In the genomic region with DNA sequence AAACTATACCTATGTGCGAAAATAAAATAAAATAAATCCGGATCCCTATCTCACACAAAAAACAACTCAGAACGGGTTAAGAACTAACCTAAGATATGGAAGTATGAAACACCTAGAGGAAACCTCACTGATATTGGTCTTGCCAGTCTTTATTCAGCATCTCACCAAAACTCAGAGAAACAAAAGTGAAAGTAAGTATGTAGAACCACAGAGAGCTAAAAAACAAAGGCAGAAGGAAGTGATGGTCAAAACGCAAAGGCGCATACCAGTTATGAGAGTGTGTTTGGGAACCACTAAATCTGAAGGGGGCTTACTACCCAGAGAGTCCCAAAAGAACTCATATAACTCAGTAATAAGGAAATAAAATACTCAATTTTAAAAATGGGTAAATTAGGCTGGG, we compare ENCODE assay signal across 24 mouse cellular contexts.
A peak's percentile ranks its signal among the peaks of the same experiment; 100 is the strongest.
DNase-seq lines count a peak whose midpoint lies in the region; ATAC-seq lines count a peak whose summit lies in the region.
"Had no signal": no experiment of that assay in that cellular context is flagged by ENCODE, and none has a peak within 500 bp of the region (broad histone marks: within the 10 kb centered on the region; RNA-seq: fewer than 3 reads in every experiment).

No protein-coding gene starts in this region.

- no peak overlapping the region for H3K27ac ChIP-seq in forebrain, embryonic 16.5 days (ENCODE audit: low read length)
- H3K27ac ChIP-seq in heart, embryonic 10.5 days = no peak overlapping the region
- H3K27ac ChIP-seq: embryonic facial prominence, embryonic 13.5 days; forebrain, embryonic 15.5 days; heart, embryonic 13.5 days; hindbrain, embryonic 15.5 days; kidney, postnatal 0 days; limb, embryonic 12.5 days; liver, embryonic 12.5 days; midbrain, embryonic 12.5 days had no signal

- H3K4me2 ChIP-seq in forebrain, embryonic 16.5 days (ENCODE audit: low read length) = no peak overlapping the region
- H3K4me2 ChIP-seq: embryonic facial prominence, embryonic 13.5 days; forebrain, embryonic 15.5 days; heart, embryonic 13.5 days; hindbrain, embryonic 15.5 days; limb, embryonic 12.5 days; liver, embryonic 12.5 days; lung, embryonic 14.5 days; midbrain, embryonic 12.5 days had no signal

- no peak overlapping the region for H3K9ac ChIP-seq in forebrain, embryonic 16.5 days (replicated peaks; ENCODE audit: low read depth, low read length)
- H3K9ac ChIP-seq: embryonic facial prominence, embryonic 13.5 days; forebrain, embryonic 15.5 days; heart, embryonic 13.5 days; hindbrain, embryonic 15.5 days; limb, embryonic 12.5 days; liver, embryonic 12.5 days; lung, embryonic 14.5 days; midbrain, embryonic 12.5 days had no signal

- no peaks in the 10 kb centered on the region for H3K4me1 ChIP-seq in megakaryocyte, embryonic 14.5 days
- no peaks in the 10 kb centered on the region for H3K4me1 ChIP-seq in forebrain, embryonic 16.5 days (replicated peaks; ENCODE audit: control insufficient read depth, insufficient read depth, low read length)
- H3K4me1 ChIP-seq in heart, embryonic 10.5 days = peaks cover 3% of the 10 kb centered on the region; the same call in 1 of the 2 replicates
- H3K4me1 ChIP-seq: embryonic facial prominence, embryonic 13.5 days; forebrain, embryonic 15.5 days; hindbrain, embryonic 15.5 days; limb, embryonic 12.5 days; liver, embryonic 12.5 days; midbrain, embryonic 12.5 days had no signal

- no peaks in the 10 kb centered on the region for H3K36me3 ChIP-seq in megakaryocyte, embryonic 14.5 days (replicated peaks; ENCODE audit: low read length)
- H3K36me3 ChIP-seq in forebrain, embryonic 16.5 days (ENCODE audit: control insufficient read depth, insufficient read depth) = no peaks in the 10 kb centered on the region
- H3K36me3 ChIP-seq in heart, embryonic 10.5 days = no peaks in the 10 kb centered on the region
- H3K36me3 ChIP-seq: embryonic facial prominence, embryonic 13.5 days; forebrain, embryonic 15.5 days; heart, embryonic 13.5 days; hindbrain, embryonic 15.5 days; limb, embryonic 12.5 days; liver, embryonic 12.5 days; midbrain, embryonic 12.5 days had no signal

- peaks cover 6% of the 10 kb centered on the region; the same call in 1 of the 2 replicates for H3K9me3 ChIP-seq in megakaryocyte, embryonic 14.5 days
- H3K9me3 ChIP-seq in forebrain, embryonic 16.5 days (ENCODE audit: control insufficient read depth, low read length) = no peaks in the 10 kb centered on the region
- H3K9me3 ChIP-seq in heart, embryonic 10.5 days = no peaks in the 10 kb centered on the region
- H3K9me3 ChIP-seq: embryonic facial prominence, embryonic 13.5 days; forebrain, embryonic 15.5 days; heart, embryonic 13.5 days; hindbrain, embryonic 15.5 days; limb, embryonic 12.5 days; liver, embryonic 12.5 days; midbrain, embryonic 12.5 days had no signal

- DNase-seq in thymus, postnatal 25 days = peak; percentile 7
- no peak for DNase-seq in thymus, postnatal 36 days
- peak; percentile 50 for DNase-seq in T-cell, adult 2 months (ENCODE audit: low spot score)
- no peak for DNase-seq in frontal cortex, postnatal 10 days (ENCODE audit: low spot score in 2 of 2)
- no peak for DNase-seq in heart, embryonic 10.5 days (ENCODE audit: low spot score)
- DNase-seq: adrenal gland, adult 8-10 months; cerebellum, adult 9-11 months; heart, postnatal 36 days; kidney, adult 18-20 months; lung, embryonic 14.5 days; lung, postnatal 4 days; right cerebral cortex, postnatal 14 days; spleen, adult 18-20 months; thymus, postnatal 4 days had no signal

- H3K4me3 ChIP-seq in megakaryocyte, embryonic 14.5 days (replicated peaks) = peak overlapping the region; percentile 10
- H3K4me3 ChIP-seq in forebrain, embryonic 16.5 days (replicated peaks; ENCODE audit: low read length) = no peak overlapping the region
- no peak overlapping the region for H3K4me3 ChIP-seq in heart, embryonic 10.5 days
- H3K4me3 ChIP-seq: embryonic facial prominence, embryonic 13.5 days; forebrain, embryonic 15.5 days; heart, embryonic 13.5 days; hindbrain, embryonic 15.5 days; limb, embryonic 12.5 days; liver, embryonic 12.5 days; midbrain, embryonic 12.5 days had no signal

- ATAC-seq in forebrain, embryonic 16.5 days = no peak
- ATAC-seq: forebrain, embryonic 15.5 days; liver, embryonic 12.5 days had no signal

- WGBS in forebrain, embryonic 16.5 days = 95% methylated on average over 5 of the region's 5 CpGs
- WGBS in heart, embryonic 10.5 days = 90% methylated on average over 5 of the region's 5 CpGs

- no peaks in the 10 kb centered on the region for H3K27me3 ChIP-seq in megakaryocyte, embryonic 14.5 days (replicated peaks)
- H3K27me3 ChIP-seq in forebrain, embryonic 16.5 days (replicated peaks; ENCODE audit: control insufficient read depth, insufficient read depth, low read length) = no peaks in the 10 kb centered on the region
- H3K27me3 ChIP-seq in heart, embryonic 10.5 days (ENCODE audit: insufficient read depth, poor library complexity, severe bottlenecking) = no peaks in the 10 kb centered on the region
- H3K27me3 ChIP-seq: embryonic facial prominence, embryonic 13.5 days; forebrain, embryonic 15.5 days; heart, embryonic 13.5 days; hindbrain, embryonic 15.5 days; limb, embryonic 12.5 days; liver, embryonic 12.5 days; midbrain, embryonic 12.5 days had no signal

Comparison
In these comparisons a context has a peak if more than half of its experiments do, and no peak if none do; other contexts are left out.
1. DNase-seq: peak in thymus, postnatal 25 days (single experiment) and T-cell, adult 2 months (single experiment); none in thymus, postnatal 36 days (0 of 2), frontal cortex, postnatal 10 days (0 of 2) and heart, embryonic 10.5 days (single experiment).